Mouse (Mus musculus) megakaryocyte, embryonic 14.5 days (primary cell): ENCODE data around the gene Sh3kbp1.

ENCODE experiments used
- FLI1 ChIP-seq: IDR thresholded peaks from 2 replicates; pipeline ENCODE4 v1.6.1; 2012; ENCODE audit warnings: low read length, inconsistent platforms, mixed read lengths
- GATA1 ChIP-seq: IDR thresholded peaks from 3 replicates; pipeline ENCODE4 v1.6.1; 2012; ENCODE audit warnings: mixed read lengths, low read length, inconsistent platforms, borderline replicate concordance

GRCm38 (mm10) chrX:159829192-159829852 is 202.2 kb downstream of the Sh3kbp1 start:
- TF ChIP-seq GATA1 (no peak), FLI1 (no peak)
